Mouse (Mus musculus) forebrain, embryonic 14.5 days (tissue): ENCODE data around the gene Mapt. TPM values are rescaled to one million over a fixed set of nuclear protein-coding genes. Genes with fewer than 3 reads are reported as not detected.
A peak's percentile ranks its signal among the peaks of the same experiment; 100 is the strongest.

ENCODE experiments used
- ATAC-seq: fragments of 200-750 bp; cut with Nextera tagmentation; 2 replicates; pipeline ENCODE4 v1.8.0; 2017; ENCODE audit warnings: mild to moderate bottlenecking, moderate library complexity
- DNase-seq: peaks from one replicate; pipeline ENCODE4 v3.0.0-alpha.2; 2015; ENCODE audit warnings: low spot score
- H3K27ac ChIP-seq: fragments of 300-500 bp; sonication (generic); 2 replicates; pipeline ENCODE4 v1.5.1; 2014; ENCODE audit warnings: low read depth, mild to moderate bottlenecking, control low read depth, low read length, moderate library complexity
- H3K27me3 ChIP-seq: fragments of 300-500 bp; sonication (generic); replicated peaks from 2 replicates; pipeline ENCODE4 v1.6.1; 2014; ENCODE audit warnings: low read length, control low read depth, mixed read lengths; ENCODE audit not compliant: control insufficient read depth, insufficient read depth
- H3K36me3 ChIP-seq: fragments of 300-500 bp; sonication (generic); 2 replicates; pipeline ENCODE4 v1.6.1; 2014; ENCODE audit warnings: low read length, control low read depth; ENCODE audit not compliant: control insufficient read depth, insufficient read depth
- H3K4me1 ChIP-seq: fragments of 300-500 bp; sonication (generic); 2 replicates; pipeline ENCODE4 v1.6.1; 2014; ENCODE audit warnings: antibody characterized with exemption, low read length, control low read depth; ENCODE audit not compliant: control insufficient read depth, insufficient read depth
- H3K4me2 ChIP-seq: fragments of 300-500 bp; sonication (generic); 2 replicates; pipeline ENCODE4 v1.6.1; 2014; ENCODE audit warnings: mild to moderate bottlenecking, control low read depth, low read length
- H3K4me3 ChIP-seq: fragments of 300-500 bp; sonication (generic); 2 replicates; pipeline ENCODE4 v1.5.1; 2014; ENCODE audit warnings: low read depth, low read length, control low read depth
- H3K9ac ChIP-seq: fragments of 300-500 bp; sonication (generic); 2 replicates; pipeline ENCODE4 v1.6.1; 2014; ENCODE audit warnings: mild to moderate bottlenecking, low read length, control low read depth, moderate library complexity
- H3K9me3 ChIP-seq: fragments of 300-500 bp; sonication (generic); replicated peaks from 2 replicates; pipeline ENCODE4 v1.6.1; 2016; ENCODE audit warnings: low read length, control low read depth, mixed read lengths; ENCODE audit not compliant: control insufficient read depth
- WGBS: fragments of 180-500 bp; shearing (Covaris S2); extraction: QIAGEN DNeasy Blood & Tissue Kit; methylation state at CpG from one replicate; pipeline ENCODE4 v1.1.7; 2014; 5-methylcytosine and 5-hydroxymethylcytosine counted together
- polyA plus RNA-seq: library from polyadenylated mRNA; unstranded; fragments of >200 nt; fragmentation: Nextera tagmentation; extraction: Ambion mirVana; gene quantifications from 2 replicates; pipeline ENCODE4 v1.2.1, GENCODE M21; 2014

Mapt gene
- polyA plus RNA-seq = 354 and 601 TPM in 2 replicates

DNA sequence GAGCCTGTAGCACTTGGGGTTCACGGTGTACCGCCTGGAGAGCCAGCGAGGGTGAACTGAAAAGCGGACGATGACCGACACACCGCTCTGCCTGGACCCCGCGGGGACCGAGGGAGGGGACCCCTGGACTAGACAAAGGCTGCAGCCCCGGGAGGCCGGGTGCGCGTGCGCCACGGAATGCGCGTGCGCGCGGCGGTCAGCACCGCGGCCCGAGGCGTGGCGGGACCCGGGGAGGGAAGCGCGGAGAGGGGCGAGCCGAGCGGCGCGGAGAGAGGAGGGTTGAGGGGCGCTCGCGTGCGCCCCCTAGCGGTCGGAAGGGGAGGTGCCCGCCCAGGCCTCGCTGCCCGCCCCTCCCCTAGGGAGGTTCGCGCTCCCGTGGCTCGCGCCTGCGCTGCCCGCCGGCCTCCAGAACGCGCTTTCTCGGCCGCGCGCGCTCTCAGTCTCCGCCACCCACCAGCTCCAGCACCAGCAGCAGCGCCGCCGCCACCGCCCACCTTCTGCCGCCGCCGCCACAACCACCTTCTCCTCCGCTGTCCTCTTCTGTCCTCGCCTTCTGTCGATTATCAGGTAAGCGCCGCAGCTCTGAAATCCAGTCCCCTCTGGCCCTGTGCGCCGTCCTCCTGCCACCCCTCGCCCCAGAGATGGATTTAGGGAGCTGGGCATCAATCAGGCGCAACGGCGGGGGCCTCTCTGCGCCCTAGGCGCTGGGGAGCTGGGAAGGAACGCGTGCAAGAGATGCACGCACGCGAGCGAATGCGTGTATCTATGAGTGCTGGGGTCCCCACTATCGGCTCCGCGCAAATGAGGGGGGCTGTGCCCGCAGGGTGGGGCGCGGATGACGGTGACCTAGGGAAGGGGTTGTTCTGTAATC, at the start of gene Mapt:
Gene Mapt (plus strand): TSS at position 350 of the 871 bp plus-strand sequence.
- peaks cover 11% of the 10 kb centered on the region; the same call in 1 of the 2 replicates for H3K4me1 ChIP-seq
- WGBS = under 1% methylated on average over 83 of the region's 94 CpGs
- peaks cover 16% of the 10 kb centered on the region for H3K27me3 ChIP-seq
- peak within 1 kb of the TSS; percentile 57 for H3K4me3 ChIP-seq
- peak within 1 kb of the TSS; percentile 91 for H3K9ac ChIP-seq
- no peaks in the 10 kb centered on the region for H3K36me3 ChIP-seq
- DNase-seq = peak; percentile 93
- ATAC-seq = peak; percentile 87
- no peaks in the 10 kb centered on the region for H3K9me3 ChIP-seq
- peak within 1 kb of the TSS; percentile 92 for H3K27ac ChIP-seq
- H3K4me2 ChIP-seq = peak within 1 kb of the TSS; percentile 87

DNA sequence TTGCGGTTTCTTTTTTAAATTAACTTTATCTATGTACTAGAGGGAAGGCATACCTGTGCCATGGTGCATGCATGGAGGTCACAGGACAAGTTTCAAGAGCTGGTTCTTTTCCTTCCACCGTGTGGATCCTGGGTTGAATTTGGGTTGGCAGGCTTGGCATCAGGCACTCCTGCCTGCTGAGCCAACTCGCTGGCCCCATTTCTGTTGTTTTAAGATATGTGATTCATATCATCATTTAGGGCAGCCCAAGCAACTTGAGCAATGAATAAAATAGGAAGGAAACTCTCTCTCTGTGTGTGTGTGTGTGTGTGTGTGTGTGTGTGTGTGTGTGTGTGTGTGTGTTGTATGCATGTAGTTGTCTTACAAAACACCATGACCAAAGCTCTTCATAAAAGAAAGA, 49.0 kb upstream of the Mapt start:
- Histone ChIP-seq H3K27me3 (no peaks in the 10 kb centered on the region), H3K36me3 (no peaks in the 10 kb centered on the region), H3K4me1 (no peaks in the 10 kb centered on the region), H3K9ac (no peak overlapping the region), H3K9me3 (no peaks in the 10 kb centered on the region), H3K4me3 (no peak overlapping the region), H3K27ac (no peak overlapping the region), H3K4me2 (no peak overlapping the region)
- 92% methylated on average over 3 of the region's 3 CpGs for WGBS
- DNase-seq (no peak), ATAC-seq (no peak)

DNA sequence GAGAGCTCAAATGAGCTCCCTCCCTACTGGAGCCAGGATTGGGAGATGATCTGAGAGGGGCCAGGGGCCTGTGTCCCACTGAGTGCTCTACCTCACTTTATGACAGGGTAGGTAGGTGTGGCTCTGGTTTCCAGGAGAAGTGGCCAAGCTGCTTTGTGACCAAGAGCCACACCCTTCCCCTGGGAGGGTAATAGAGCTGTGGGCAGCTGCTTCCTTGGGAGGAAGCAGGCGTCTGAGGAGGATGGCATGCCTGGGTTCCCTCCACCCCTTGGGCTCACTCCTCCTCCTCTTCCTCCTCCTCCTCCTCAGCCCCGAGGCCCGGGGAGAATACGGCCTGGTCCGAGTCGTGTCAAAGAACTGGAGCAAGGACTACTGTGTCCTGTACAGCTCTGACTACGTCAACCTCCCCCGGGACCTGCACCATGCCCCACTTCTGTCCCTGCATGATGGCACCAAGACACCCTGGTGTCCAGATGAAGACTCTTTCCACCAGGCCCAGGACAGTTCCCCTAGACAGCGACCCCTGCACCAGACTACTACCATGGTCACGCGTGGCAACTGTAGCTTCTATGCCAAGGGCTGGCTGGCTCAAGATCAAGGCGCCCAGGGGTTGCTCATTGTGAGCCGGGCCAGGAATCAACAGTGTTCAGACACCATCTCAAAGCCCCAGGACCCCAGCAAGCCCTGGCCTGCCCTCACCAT, 44.9 kb upstream of the Mapt start, which contains the start of gene Sppl2c:
Gene Sppl2c (plus strand): TSS at position 193 of the 702 bp plus-strand sequence.
- WGBS = 89% methylated on average over 12 of the region's 13 CpGs
- no peak within 1 kb of the TSS for H3K27ac ChIP-seq
- no peak within 1 kb of the TSS for H3K4me3 ChIP-seq
- ATAC-seq (no peak), DNase-seq (no peak)
- H3K4me1 ChIP-seq = no peaks in the 10 kb centered on the region
- H3K9ac ChIP-seq = no peak within 1 kb of the TSS
- H3K27me3 ChIP-seq = no peaks in the 10 kb centered on the region
- no peaks in the 10 kb centered on the region for H3K9me3 ChIP-seq
- H3K36me3 ChIP-seq = no peaks in the 10 kb centered on the region
- no peak within 1 kb of the TSS for H3K4me2 ChIP-seq

DNA sequence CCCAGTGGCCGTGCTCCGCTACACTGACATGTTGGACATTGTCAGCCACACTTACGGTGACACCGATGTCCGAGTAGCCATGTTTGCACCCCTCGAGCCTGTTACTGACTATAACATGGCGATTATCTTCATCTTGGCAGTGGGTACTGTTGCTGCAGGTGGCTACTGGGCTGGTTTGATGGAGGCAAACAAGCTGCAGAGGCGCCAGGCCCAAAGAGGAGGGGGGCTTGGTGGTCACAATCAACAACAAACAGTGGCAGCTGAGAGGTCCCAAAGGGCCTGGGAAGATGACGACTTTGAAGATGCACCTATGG, 44.4 kb upstream of the Mapt start:
- 91% methylated on average over 9 of the region's 9 CpGs for WGBS
- no peak overlapping the region for H3K9ac ChIP-seq
- DNase-seq = no peak

DNA sequence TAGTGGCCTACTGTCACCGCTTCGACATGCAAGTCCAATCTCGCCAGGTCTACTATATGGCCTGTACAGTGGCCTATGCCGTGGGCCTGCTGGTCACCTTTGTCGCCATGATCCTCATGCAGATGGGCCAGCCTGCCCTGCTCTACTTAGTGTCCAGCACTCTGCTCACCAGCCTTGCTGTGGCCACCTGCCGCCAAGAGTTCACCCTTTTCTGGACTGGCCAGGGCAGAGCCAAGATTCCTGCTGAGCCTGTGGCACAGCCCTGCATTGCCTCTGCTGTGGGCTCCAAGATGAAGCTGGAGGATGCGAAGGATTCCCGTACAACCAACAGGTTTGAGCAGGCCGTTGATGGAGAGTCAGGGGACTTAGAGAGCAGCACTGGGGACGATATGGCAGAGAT, 43.4 kb upstream of the Mapt start:
- Histone ChIP-seq H3K4me3 (no peak overlapping the region), H3K4me2 (no peak overlapping the region), H3K27ac (no peak overlapping the region), H3K9me3 (no peaks in the 10 kb centered on the region), H3K4me1 (no peaks in the 10 kb centered on the region), H3K27me3 (no peaks in the 10 kb centered on the region), H3K9ac (no peak overlapping the region), H3K36me3 (no peaks in the 10 kb centered on the region)
- DNase-seq (no peak), ATAC-seq (no peak)
- WGBS = 93% methylated on average over 10 of the region's 10 CpGs

More for the DNA sequence above, 44.4 kb upstream of the Mapt start:
- no peaks in the 10 kb centered on the region for H3K27me3 ChIP-seq
- H3K36me3 ChIP-seq = no peaks in the 10 kb centered on the region
- no peak overlapping the region for H3K27ac ChIP-seq
- no peak overlapping the region for H3K4me3 ChIP-seq
- H3K9me3 ChIP-seq = no peaks in the 10 kb centered on the region
- H3K4me1 ChIP-seq = no peaks in the 10 kb centered on the region
- no peak for ATAC-seq
- no peak overlapping the region for H3K4me2 ChIP-seq

GRCm38 (mm10) chr11:104190008-104190407, 41.2 kb upstream of the Mapt start:
- WGBS = 88% methylated on average over 2 of the region's 2 CpGs
- H3K9me3 ChIP-seq = no peaks in the 10 kb centered on the region
- H3K4me2 ChIP-seq = no peak overlapping the region
- H3K27ac ChIP-seq = no peak overlapping the region
- H3K36me3 ChIP-seq = no peaks in the 10 kb centered on the region
- no peaks in the 10 kb centered on the region for H3K27me3 ChIP-seq
- no peak for DNase-seq
- H3K4me3 ChIP-seq = no peak overlapping the region
- no peak overlapping the region for H3K9ac ChIP-seq
- H3K4me1 ChIP-seq = no peaks in the 10 kb centered on the region
- ATAC-seq = no peak

DNA sequence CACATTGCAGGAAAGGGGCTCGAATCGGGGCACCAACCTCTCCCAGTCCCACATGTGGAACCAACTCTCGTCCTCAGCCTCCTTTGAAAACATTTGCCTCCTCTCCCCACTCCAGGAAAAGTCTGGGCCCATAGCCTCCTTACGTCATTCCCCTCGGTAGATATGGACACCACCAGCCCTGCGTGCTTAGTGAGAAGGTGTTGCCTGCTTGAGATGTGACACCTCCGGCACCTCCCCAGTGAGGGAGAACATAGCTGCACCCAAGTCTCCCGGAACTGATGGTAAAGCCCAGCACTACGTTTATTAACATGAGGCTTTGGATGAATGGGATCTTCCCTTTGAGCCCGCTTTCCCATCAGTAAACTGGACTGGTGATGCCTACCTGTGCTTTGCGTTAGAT, 35.8 kb upstream of the Mapt start:
- WGBS = 77% methylated on average over 11 of the region's 11 CpGs
- no peaks in the 10 kb centered on the region for H3K27me3 ChIP-seq
- no peak overlapping the region for H3K27ac ChIP-seq
- no peaks in the 10 kb centered on the region for H3K4me1 ChIP-seq
- no peak overlapping the region for H3K9ac ChIP-seq
- H3K36me3 ChIP-seq = no peaks in the 10 kb centered on the region
- DNase-seq = no peak
- no peak; the same call in 1 of the 2 replicates for ATAC-seq
- no peaks in the 10 kb centered on the region for H3K9me3 ChIP-seq
- no peak overlapping the region for H3K4me3 ChIP-seq
- peak overlapping the region; percentile 29; the same call in 1 of the 2 replicates for H3K4me2 ChIP-seq

DNA sequence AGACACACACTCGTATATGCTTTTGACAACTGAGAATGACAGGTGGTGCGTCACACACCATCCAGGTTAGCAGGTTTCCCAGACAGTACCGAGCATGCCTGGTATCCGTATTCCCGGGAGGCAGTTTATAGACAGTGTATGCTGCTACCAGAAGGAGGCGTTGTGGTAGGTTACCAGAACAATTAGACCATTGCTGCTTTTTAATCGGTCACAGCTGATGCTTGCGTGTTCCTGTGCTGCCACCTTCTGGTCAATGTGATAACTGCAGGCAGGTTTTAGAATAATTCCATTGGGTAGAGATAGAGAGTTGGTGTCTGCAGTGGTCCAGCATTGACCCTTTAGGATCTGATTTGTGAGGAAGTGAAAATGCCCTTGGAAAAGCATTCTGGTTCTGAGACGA, 35.4 kb upstream of the Mapt start:
- no peak overlapping the region for H3K27ac ChIP-seq
- DNase-seq = peak; percentile 95
- H3K36me3 ChIP-seq = no peaks in the 10 kb centered on the region
- H3K4me2 ChIP-seq = peak overlapping the region; percentile 29; the same call in 1 of the 2 replicates
- no peak overlapping the region for H3K4me3 ChIP-seq
- peak; percentile 94 for ATAC-seq
- no peaks in the 10 kb centered on the region for H3K27me3 ChIP-seq
- H3K4me1 ChIP-seq = no peaks in the 10 kb centered on the region
- 10% methylated on average over 9 of the region's 9 CpGs for WGBS
- no peak overlapping the region for H3K9ac ChIP-seq
- no peaks in the 10 kb centered on the region for H3K9me3 ChIP-seq

DNA sequence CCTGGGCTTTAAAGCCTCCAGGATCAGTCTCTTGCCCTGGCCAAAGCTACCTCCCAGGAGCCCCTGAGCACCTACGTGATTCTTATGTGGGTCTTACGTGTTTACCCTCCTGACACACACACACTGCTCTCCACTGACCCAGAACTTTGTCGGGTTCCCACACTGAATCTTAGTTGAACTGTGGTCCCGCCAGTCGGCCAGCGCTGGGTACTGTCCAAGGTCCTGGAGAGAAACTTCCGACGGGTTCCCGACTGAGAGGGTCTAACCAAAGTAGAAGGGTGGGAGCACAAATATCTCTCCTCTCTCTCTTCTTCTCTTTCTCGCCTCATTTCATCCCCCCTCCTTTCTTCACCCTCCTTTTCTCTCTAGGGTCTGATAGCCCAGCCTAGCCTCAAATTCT, 33.3 kb upstream of the Mapt start:
- Histone ChIP-seq H3K9me3 (peaks cover 3% of the 10 kb centered on the region; the same call in 1 of the 2 replicates), H3K27ac (no peak overlapping the region), H3K27me3 (no peaks in the 10 kb centered on the region), H3K36me3 (no peaks in the 10 kb centered on the region), H3K4me1 (no peaks in the 10 kb centered on the region), H3K9ac (no peak overlapping the region), H3K4me2 (no peak overlapping the region), H3K4me3 (no peak overlapping the region)
- ATAC-seq (no peak), DNase-seq (no peak)
- WGBS = 11% methylated on average over 10 of the region's 10 CpGs
